Mouse (Mus musculus): Measurements from ENCODE around the gene 1700001O22Rik. TPM values are rescaled to one million over a fixed set of nuclear protein-coding genes. Genes with fewer than 3 reads are reported as not detected.

The 1700001O22Rik gene
- polyA plus RNA-seq, 1 experiment from 2014 or later: 1.8 TPM

- peak; percentile 73 for DNase-seq (ENCODE audit: low spot score)
- H3K36me3 ChIP-seq (ENCODE audit: control insufficient read depth, insufficient read depth, low read length): no peaks in the 10 kb centered on the region
- peaks cover 17% of the 10 kb centered on the region for H3K4me1 ChIP-seq (ENCODE audit: control insufficient read depth, insufficient read depth, low read length)
- under 1% methylated on average over 5 of the region's 5 CpGs for WGBS
- no peak overlapping the region; the same call in 1 of the 2 replicates for H3K4me2 ChIP-seq (ENCODE audit: low read depth)
- H3K9me3 ChIP-seq (ENCODE audit: control insufficient read depth, low read length): no peaks in the 10 kb centered on the region
- H3K27ac ChIP-seq (ENCODE audit: low read depth, low read length): peak overlapping the region; percentile 63; the same call in 1 of the 2 replicates
- H3K27me3 ChIP-seq (ENCODE audit: control insufficient read depth, insufficient read depth, low read length): no peaks in the 10 kb centered on the region
- no peak for ATAC-seq (ENCODE audit: insufficient read depth, low FRiP score, low TSS enrichment)
- no peak overlapping the region for H3K4me3 ChIP-seq (ENCODE audit: low read depth, low read length)
- H3K9ac ChIP-seq (ENCODE audit: low read length): no peak overlapping the region
Observed at GRCm38 (mm10) chr2:30779241-30779640, 24.2 kb downstream of the 1700001O22Rik start.

- H3K9me3 ChIP-seq (ENCODE audit: control insufficient read depth, low read length): no peaks in the 10 kb centered on the region
- DNase-seq (ENCODE audit: low spot score) (no peak), ATAC-seq (ENCODE audit: insufficient read depth, low FRiP score, low TSS enrichment) (no peak)
- H3K9ac ChIP-seq (ENCODE audit: low read length): no peak overlapping the region
- peaks cover 13% of the 10 kb centered on the region for H3K4me1 ChIP-seq (ENCODE audit: control insufficient read depth, insufficient read depth, low read length)
- H3K4me3 ChIP-seq (ENCODE audit: low read depth, low read length): no peak overlapping the region
- H3K27ac ChIP-seq (ENCODE audit: low read depth, low read length): no peak overlapping the region
- H3K36me3 ChIP-seq (ENCODE audit: control insufficient read depth, insufficient read depth, low read length): no peaks in the 10 kb centered on the region
- no peak overlapping the region for H3K4me2 ChIP-seq (ENCODE audit: low read depth)
- H3K27me3 ChIP-seq (ENCODE audit: control insufficient read depth, insufficient read depth, low read length): no peaks in the 10 kb centered on the region
- WGBS: 69% methylated on average over 4 of the region's 4 CpGs
Observed at GRCm38 (mm10) chr2:30778235-30778634, 25.2 kb downstream of the 1700001O22Rik start.

DNA sequence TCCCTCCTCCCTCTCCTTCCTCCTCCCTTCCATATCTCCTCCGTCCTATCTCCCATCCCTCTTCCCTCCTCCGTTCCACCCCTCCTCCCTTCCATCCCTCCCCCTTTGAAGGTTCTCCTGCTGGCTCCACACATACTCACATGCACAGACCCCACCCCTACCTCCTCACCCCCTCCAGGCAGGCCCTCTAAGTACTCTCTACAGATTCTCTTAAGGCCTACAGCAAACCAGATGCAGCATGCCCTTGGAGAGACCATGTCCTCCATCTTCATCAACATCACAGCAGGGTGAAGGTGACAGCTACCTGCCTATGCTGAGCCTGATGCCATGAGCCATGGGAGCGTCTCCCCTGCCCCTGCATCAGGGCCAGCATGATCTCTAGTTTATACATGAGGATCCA lies 26.2 kb downstream of the 1700001O22Rik start:
- Histone ChIP-seq H3K27ac (ENCODE audit: low read depth, low read length) (no peak overlapping the region), H3K4me1 (ENCODE audit: control insufficient read depth, insufficient read depth, low read length) (peaks cover 16% of the 10 kb centered on the region), H3K4me2 (ENCODE audit: low read depth) (no peak overlapping the region), H3K9ac (ENCODE audit: low read length) (no peak overlapping the region), H3K27me3 (ENCODE audit: control insufficient read depth, insufficient read depth, low read length) (no peaks in the 10 kb centered on the region), H3K9me3 (ENCODE audit: control insufficient read depth, low read length) (no peaks in the 10 kb centered on the region), H3K36me3 (ENCODE audit: control insufficient read depth, insufficient read depth, low read length) (no peaks in the 10 kb centered on the region), H3K4me3 (ENCODE audit: low read depth, low read length) (no peak overlapping the region)
- 84% methylated on average over 3 of the region's 3 CpGs for WGBS
- DNase-seq (ENCODE audit: low spot score): no peak
- ATAC-seq (ENCODE audit: insufficient read depth, low FRiP score, low TSS enrichment): no peak

GRCm38 (mm10) chr2:30775955-30776354 lies 27.5 kb downstream of the 1700001O22Rik start:
- Histone ChIP-seq H3K4me2 (ENCODE audit: low read depth) (no peak overlapping the region), H3K27ac (ENCODE audit: low read depth, low read length) (no peak overlapping the region)

GRCm38 (mm10) chr2:30773313-30774005 lies 30.0 kb downstream of the 1700001O22Rik start:
- ATAC-seq (ENCODE audit: insufficient read depth, low FRiP score, low TSS enrichment): no peak
- WGBS: 80% methylated on average over 8 of the region's 8 CpGs
- no peaks in the 10 kb centered on the region for H3K36me3 ChIP-seq (ENCODE audit: control insufficient read depth, insufficient read depth, low read length)
- H3K4me1 ChIP-seq (ENCODE audit: control insufficient read depth, insufficient read depth, low read length): peaks cover 16% of the 10 kb centered on the region
- H3K27me3 ChIP-seq (ENCODE audit: control insufficient read depth, insufficient read depth, low read length): no peaks in the 10 kb centered on the region
- no peak for DNase-seq (ENCODE audit: low spot score)
- H3K4me3 ChIP-seq (ENCODE audit: low read depth, low read length): no peak overlapping the region
- H3K4me2 ChIP-seq (ENCODE audit: low read depth): no peak overlapping the region
- no peaks in the 10 kb centered on the region for H3K9me3 ChIP-seq (ENCODE audit: control insufficient read depth, low read length)
- H3K27ac ChIP-seq (ENCODE audit: low read depth, low read length): peak overlapping the region; percentile 83
- H3K9ac ChIP-seq (ENCODE audit: low read length): no peak overlapping the region

More at GRCm38 (mm10) chr2:30775955-30776354, 27.5 kb downstream of the 1700001O22Rik start:
- H3K9ac ChIP-seq (ENCODE audit: low read length): no peak overlapping the region
- DNase-seq (ENCODE audit: low spot score) (no peak), ATAC-seq (ENCODE audit: insufficient read depth, low FRiP score, low TSS enrichment) (no peak)
- H3K27me3 ChIP-seq (ENCODE audit: control insufficient read depth, insufficient read depth, low read length): no peaks in the 10 kb centered on the region
- no peaks in the 10 kb centered on the region for H3K9me3 ChIP-seq (ENCODE audit: control insufficient read depth, low read length)
- 60% methylated on average over 3 of the region's 3 CpGs for WGBS
- peaks cover 24% of the 10 kb centered on the region for H3K4me1 ChIP-seq (ENCODE audit: control insufficient read depth, insufficient read depth, low read length)
- H3K36me3 ChIP-seq (ENCODE audit: control insufficient read depth, insufficient read depth, low read length): no peaks in the 10 kb centered on the region
- H3K4me3 ChIP-seq (ENCODE audit: low read depth, low read length): no peak overlapping the region

- Histone ChIP-seq H3K27ac (ENCODE audit: low read depth, low read length) (peak overlapping the region; percentile 83), H3K4me3 (ENCODE audit: low read depth, low read length) (no peak overlapping the region)
- WGBS: 42% methylated on average over 15 of the region's 15 CpGs
Observed at GRCm38 (mm10) chr2:30772581-30773312, 30.7 kb downstream of the 1700001O22Rik start.

GRCm38 (mm10) chr2:30771806-30772460 lies 31.5 kb downstream of the 1700001O22Rik start:
- Histone ChIP-seq H3K27me3 (ENCODE audit: control insufficient read depth, insufficient read depth, low read length) (no peaks in the 10 kb centered on the region), H3K4me3 (ENCODE audit: low read depth, low read length) (peak overlapping the region; percentile 33), H3K9me3 (ENCODE audit: control insufficient read depth, low read length) (no peaks in the 10 kb centered on the region), H3K36me3 (ENCODE audit: control insufficient read depth, insufficient read depth, low read length) (no peaks in the 10 kb centered on the region), H3K4me1 (ENCODE audit: control insufficient read depth, insufficient read depth, low read length) (peaks cover 16% of the 10 kb centered on the region), H3K27ac (ENCODE audit: low read depth, low read length) (peak overlapping the region; percentile 83), H3K4me2 (ENCODE audit: low read depth) (peak overlapping the region; percentile 84), H3K9ac (ENCODE audit: low read length) (peak overlapping the region; percentile 61)
- ATAC-seq (ENCODE audit: insufficient read depth, low FRiP score, low TSS enrichment): no peak
- 8% methylated on average over 18 of the region's 19 CpGs for WGBS
- peak; percentile 48 for DNase-seq (ENCODE audit: low spot score)

More at GRCm38 (mm10) chr2:30772581-30773312, 30.7 kb downstream of the 1700001O22Rik start:
- no peaks in the 10 kb centered on the region for H3K36me3 ChIP-seq (ENCODE audit: control insufficient read depth, insufficient read depth, low read length)
- peaks cover 16% of the 10 kb centered on the region for H3K4me1 ChIP-seq (ENCODE audit: control insufficient read depth, insufficient read depth, low read length)
- DNase-seq (ENCODE audit: low spot score): no peak
- ATAC-seq (ENCODE audit: insufficient read depth, low FRiP score, low TSS enrichment): no peak
- H3K9ac ChIP-seq (ENCODE audit: low read length): 0 out of 2 replicates have a peak overlapping the region, but pooled peaks have one; percentile 22
- H3K4me2 ChIP-seq (ENCODE audit: low read depth): no peak overlapping the region
- no peaks in the 10 kb centered on the region for H3K27me3 ChIP-seq (ENCODE audit: control insufficient read depth, insufficient read depth, low read length)
- no peaks in the 10 kb centered on the region for H3K9me3 ChIP-seq (ENCODE audit: control insufficient read depth, low read length)

DNA sequence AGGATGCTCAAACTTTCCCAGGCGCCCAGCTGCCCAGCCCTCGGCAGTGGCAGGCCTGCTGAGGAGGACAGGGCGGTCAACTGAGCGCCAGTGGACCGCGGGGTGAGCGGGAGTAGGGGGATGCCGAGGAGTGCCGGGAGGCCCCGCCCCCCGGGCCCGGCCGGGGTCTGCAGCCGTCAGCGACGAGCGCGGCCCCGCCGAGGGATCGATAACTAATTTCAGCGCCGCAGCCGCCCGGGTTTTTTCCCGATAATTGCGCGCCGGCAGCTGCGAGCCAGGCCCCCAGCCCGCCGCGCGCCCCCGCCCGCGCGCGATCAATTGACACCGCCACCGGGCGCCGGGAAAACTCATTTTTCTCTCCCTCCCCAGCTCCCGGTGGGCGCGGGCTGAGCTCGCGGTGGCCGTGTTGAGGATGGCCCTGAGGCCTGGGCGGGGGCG lies 32.1 kb downstream of the 1700001O22Rik start:
- Histone ChIP-seq H3K4me2 (ENCODE audit: low read depth) (peak overlapping the region; percentile 84), H3K9ac (ENCODE audit: low read length) (peak overlapping the region; percentile 61), H3K4me1 (ENCODE audit: control insufficient read depth, insufficient read depth, low read length) (peaks cover 16% of the 10 kb centered on the region), H3K27ac (ENCODE audit: low read depth, low read length) (peak overlapping the region; percentile 83), H3K4me3 (ENCODE audit: low read depth, low read length) (peak overlapping the region; percentile 33), H3K36me3 (ENCODE audit: control insufficient read depth, insufficient read depth, low read length) (no peaks in the 10 kb centered on the region), H3K9me3 (ENCODE audit: control insufficient read depth, low read length) (no peaks in the 10 kb centered on the region), H3K27me3 (ENCODE audit: control insufficient read depth, insufficient read depth, low read length) (no peaks in the 10 kb centered on the region)
- DNase-seq (ENCODE audit: low spot score) (peak; percentile 74), ATAC-seq (ENCODE audit: insufficient read depth, low FRiP score, low TSS enrichment) (peak; percentile 72)
- under 1% methylated on average over 48 of the region's 51 CpGs for WGBS

All from neural tube, embryonic 11.5 days (tissue).